Mouse (Mus musculus): ENCODE results near the gene Dao. TPM values are rescaled to one million over a fixed set of nuclear protein-coding genes. Genes with fewer than 3 reads are reported as not detected.

The Dao gene
- total and polyA plus RNA-seq, 2 experiments from 2014 or later, result not detected

- DNase-seq, result no peak
- no peaks in the 10 kb centered on the region for H3K27me3 ChIP-seq (ENCODE audit: insufficient read depth, low read length)
- no peak for TF ChIP-seq CTCF (IDR thresholded peaks at IDR 0.05; ENCODE audit: low read depth)
- no peak overlapping the region for H3K9ac ChIP-seq
- no peak overlapping the region for H3K4me2 ChIP-seq (ENCODE audit: low read depth)
- ATAC-seq, result no peak
- H3K9me3 ChIP-seq (ENCODE audit: low read length), result no peaks in the 10 kb centered on the region
- H3K4me3 ChIP-seq (ENCODE audit: low read depth, low read length), result no peak overlapping the region
- peaks cover 10% of the 10 kb centered on the region for H3K36me3 ChIP-seq (ENCODE audit: insufficient read depth)
- H3K4me1 ChIP-seq (ENCODE audit: insufficient read depth), result no peaks in the 10 kb centered on the region
- no peak overlapping the region for H3K27ac ChIP-seq (ENCODE audit: low read depth, low read length)
- WGBS, result 88% methylated on average over 6 of the region's 6 CpGs
Measured at GRCm38 (mm10) chr5:113981171-113981570, 22.3 kb upstream of the Dao start.

- ATAC-seq, result no peak
- no peak for DNase-seq
- Histone ChIP-seq H3K9me3 (ENCODE audit: low read length) (no peaks in the 10 kb centered on the region), H3K27me3 (ENCODE audit: insufficient read depth, low read length) (no peaks in the 10 kb centered on the region), H3K9ac (no peak overlapping the region), H3K4me3 (ENCODE audit: low read depth, low read length) (no peak overlapping the region), H3K36me3 (ENCODE audit: insufficient read depth) (peaks cover 17% of the 10 kb centered on the region), H3K4me1 (ENCODE audit: insufficient read depth) (no peaks in the 10 kb centered on the region), H3K27ac (ENCODE audit: low read depth, low read length) (no peak overlapping the region), H3K4me2 (ENCODE audit: low read depth) (no peak overlapping the region)
- 81% methylated on average over 8 of the region's 8 CpGs for WGBS
- no peak for TF ChIP-seq CTCF (IDR thresholded peaks at IDR 0.05; ENCODE audit: low read depth)
Measured at GRCm38 (mm10) chr5:113981843-113982242, 21.7 kb upstream of the Dao start.

DNA sequence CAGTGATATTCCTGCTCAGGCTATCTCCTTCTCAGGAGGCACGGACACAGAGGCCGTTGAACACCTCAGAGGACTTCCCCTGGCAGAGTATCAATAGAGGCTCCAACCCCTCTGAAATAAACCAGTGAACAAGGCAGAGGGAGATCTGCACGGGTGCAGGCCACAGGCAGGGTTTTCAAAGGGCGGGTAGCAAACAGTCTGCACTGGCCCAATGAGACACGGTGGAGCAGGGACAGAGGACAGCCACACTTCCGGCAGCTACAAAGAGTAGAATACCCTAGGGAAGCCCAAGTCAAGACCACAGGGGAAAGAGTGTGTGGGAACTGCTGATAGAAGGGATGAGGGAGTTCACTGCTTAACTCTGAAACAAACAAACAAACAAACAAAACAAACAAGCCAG lies 20.0 kb upstream of the Dao start:
- TF ChIP-seq CTCF (IDR thresholded peaks at IDR 0.05; ENCODE audit: low read depth), result no peak
- Histone ChIP-seq H3K9ac (no peak overlapping the region), H3K36me3 (ENCODE audit: insufficient read depth) (peaks cover 14% of the 10 kb centered on the region), H3K4me2 (ENCODE audit: low read depth) (no peak overlapping the region), H3K9me3 (ENCODE audit: low read length) (no peaks in the 10 kb centered on the region), H3K27me3 (ENCODE audit: insufficient read depth, low read length) (no peaks in the 10 kb centered on the region), H3K4me3 (ENCODE audit: low read depth, low read length) (no peak overlapping the region), H3K27ac (ENCODE audit: low read depth, low read length) (no peak overlapping the region), H3K4me1 (ENCODE audit: insufficient read depth) (no peaks in the 10 kb centered on the region)
- no peak for ATAC-seq
- DNase-seq, result no peak
- WGBS, result 73% methylated on average over 6 of the region's 6 CpGs

GRCm38 (mm10) chr5:113984025-113984740 lies 19.3 kb upstream of the Dao start:
- WGBS, result 85% methylated on average over 13 of the region's 13 CpGs
- Histone ChIP-seq H3K36me3 (ENCODE audit: insufficient read depth) (peaks cover 14% of the 10 kb centered on the region), H3K4me3 (ENCODE audit: low read depth, low read length) (no peak overlapping the region), H3K4me2 (ENCODE audit: low read depth) (no peak overlapping the region), H3K4me1 (ENCODE audit: insufficient read depth) (no peaks in the 10 kb centered on the region), H3K9ac (no peak overlapping the region), H3K27me3 (ENCODE audit: insufficient read depth, low read length) (no peaks in the 10 kb centered on the region), H3K9me3 (ENCODE audit: low read length) (no peaks in the 10 kb centered on the region), H3K27ac (ENCODE audit: low read depth, low read length) (no peak overlapping the region)
- TF ChIP-seq CTCF (IDR thresholded peaks at IDR 0.05; ENCODE audit: low read depth), result no peak
- DNase-seq (no peak), ATAC-seq (no peak)

- Histone ChIP-seq H3K27ac (ENCODE audit: low read depth, low read length) (no peak overlapping the region), H3K4me3 (ENCODE audit: low read depth, low read length) (no peak overlapping the region), H3K9me3 (ENCODE audit: low read length) (no peaks in the 10 kb centered on the region), H3K4me1 (ENCODE audit: insufficient read depth) (no peaks in the 10 kb centered on the region), H3K27me3 (ENCODE audit: insufficient read depth, low read length) (no peaks in the 10 kb centered on the region), H3K9ac (no peak overlapping the region), H3K36me3 (ENCODE audit: insufficient read depth) (peaks cover 14% of the 10 kb centered on the region), H3K4me2 (ENCODE audit: low read depth) (no peak overlapping the region)
- WGBS, result 91% methylated on average over 2 of the region's 2 CpGs
- no peak for TF ChIP-seq CTCF (IDR thresholded peaks at IDR 0.05; ENCODE audit: low read depth)
- ATAC-seq, result no peak
- DNase-seq, result no peak
Measured at GRCm38 (mm10) chr5:113985737-113986136, 17.8 kb upstream of the Dao start.

GRCm38 (mm10) chr5:113986182-113986961 lies 17.1 kb upstream of the Dao start:
- WGBS, result 50% methylated on average over 9 of the region's 9 CpGs
- no peak for TF ChIP-seq CTCF (IDR thresholded peaks at IDR 0.05; ENCODE audit: low read depth)
- DNase-seq (no peak), ATAC-seq (no peak)
- no peak overlapping the region for H3K4me3 ChIP-seq (ENCODE audit: low read depth, low read length)
- H3K4me2 ChIP-seq (ENCODE audit: low read depth), result no peak overlapping the region
- no peak overlapping the region for H3K27ac ChIP-seq (ENCODE audit: low read depth, low read length)
- no peak overlapping the region for H3K9ac ChIP-seq
- no peaks in the 10 kb centered on the region for H3K27me3 ChIP-seq (ENCODE audit: insufficient read depth, low read length)
- H3K9me3 ChIP-seq (ENCODE audit: low read length), result no peaks in the 10 kb centered on the region
- H3K4me1 ChIP-seq (ENCODE audit: insufficient read depth), result no peaks in the 10 kb centered on the region
- H3K36me3 ChIP-seq (ENCODE audit: insufficient read depth), result peaks cover 14% of the 10 kb centered on the region

DNA sequence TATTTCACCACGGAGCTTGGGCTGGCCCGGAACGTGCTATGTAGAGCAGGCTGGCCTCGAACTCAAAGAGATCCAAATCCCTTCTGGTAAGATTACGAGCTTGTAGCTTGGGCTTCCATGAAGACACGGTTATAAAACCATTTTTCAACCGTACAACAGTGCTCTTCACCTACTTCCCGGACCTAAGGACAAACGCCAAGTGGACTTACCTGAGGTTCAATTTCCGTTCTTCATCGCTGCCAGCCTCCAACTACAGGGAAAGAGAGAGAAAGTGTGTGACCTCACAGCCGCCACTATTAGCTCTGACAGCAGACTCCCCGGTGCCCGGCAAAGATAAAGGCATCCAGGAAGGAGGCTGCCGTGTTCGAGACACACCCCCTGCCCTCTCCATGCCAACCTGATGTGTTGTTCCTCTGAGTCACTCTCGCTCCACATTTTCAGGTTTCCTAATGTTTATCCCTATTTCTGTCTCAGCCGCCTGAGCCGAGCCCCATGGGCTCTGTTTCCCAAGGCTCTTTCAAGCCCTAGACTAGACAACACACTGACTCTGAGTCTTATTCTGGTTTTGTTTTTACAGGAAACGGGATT lies 14.0 kb upstream of the Dao start:
- Histone ChIP-seq H3K4me2 (ENCODE audit: low read depth) (no peak overlapping the region), H3K27ac (ENCODE audit: low read depth, low read length) (no peak overlapping the region), H3K9ac (no peak overlapping the region), H3K4me3 (ENCODE audit: low read depth, low read length) (no peak overlapping the region), H3K27me3 (ENCODE audit: insufficient read depth, low read length) (no peaks in the 10 kb centered on the region), H3K36me3 (ENCODE audit: insufficient read depth) (peaks cover 9% of the 10 kb centered on the region), H3K9me3 (ENCODE audit: low read length) (no peaks in the 10 kb centered on the region), H3K4me1 (ENCODE audit: insufficient read depth) (peaks cover 11% of the 10 kb centered on the region; the same call in 1 of the 2 replicates)
- WGBS, result 85% methylated on average over 20 of the region's 20 CpGs
- no peak for TF ChIP-seq CTCF (IDR thresholded peaks at IDR 0.05; ENCODE audit: low read depth)
- ATAC-seq (no peak), DNase-seq (no peak)

Data from forebrain, postnatal 0 days (tissue).